Mouse (Mus musculus): ENCODE data around the gene Hist3h2ba. TPM values are rescaled to one million over a fixed set of nuclear protein-coding genes. Genes with fewer than 3 reads are reported as not detected.
"Not testable (repeated sequence)": the region's sequence is repeated elsewhere in the genome, so short reads cannot be mapped to it uniquely, and the experiment has no call there.

Hist3h2ba gene
- polyA plus RNA-seq, 1 experiment from 2014 or later = 115 TPM

DNA sequence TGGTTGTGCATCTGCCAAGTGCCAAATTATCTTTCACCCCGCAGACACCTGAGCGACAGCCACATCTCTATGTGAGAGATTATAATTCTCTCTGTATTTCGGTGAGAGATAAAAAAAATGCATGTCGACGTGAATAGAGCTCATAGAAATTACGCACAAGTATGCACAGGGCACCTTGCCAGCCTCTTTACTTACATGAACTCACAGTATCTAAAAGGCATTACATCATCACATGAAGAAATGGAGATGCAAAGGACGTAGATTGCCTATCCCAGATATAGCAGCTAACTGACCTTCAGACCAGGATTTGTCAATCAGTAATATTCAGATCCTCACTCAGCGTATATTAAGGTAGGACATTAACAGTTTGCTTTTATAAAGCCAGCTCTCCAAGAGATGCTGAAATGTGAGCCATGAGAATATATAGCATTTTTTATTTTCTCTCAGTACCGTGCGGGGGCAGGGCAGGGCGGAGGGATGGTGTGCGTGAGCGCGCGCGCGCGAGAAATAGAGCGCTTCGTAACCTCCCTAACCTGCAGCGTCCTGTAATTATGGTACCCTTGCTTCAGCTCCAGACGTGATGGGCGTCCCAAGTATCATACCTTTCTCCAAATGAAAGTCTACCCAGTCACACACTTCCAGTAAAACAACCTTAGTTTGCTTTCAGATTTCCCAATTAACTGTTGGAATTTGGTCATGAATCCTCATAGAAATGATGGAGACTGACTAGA is 757 bp upstream of the Hist3h2ba start:
- Histone ChIP-seq H3K27me3 (ENCODE audit: insufficient read depth, poor library complexity, severe bottlenecking) (peaks cover 14% of the 10 kb centered on the region), H3K36me3 (no peaks in the 10 kb centered on the region), H3K27ac (peak overlapping the region; percentile 95), H3K9me3 (no peaks in the 10 kb centered on the region), H3K4me1 (replicated peaks) (peaks cover 20% of the 10 kb centered on the region), H3K4me3 (peak overlapping the region; percentile 68)
- DNase-seq (ENCODE audit: low spot score) = no peak
- WGBS = 21% methylated on average over 23 of the region's 23 CpGs

DNA sequence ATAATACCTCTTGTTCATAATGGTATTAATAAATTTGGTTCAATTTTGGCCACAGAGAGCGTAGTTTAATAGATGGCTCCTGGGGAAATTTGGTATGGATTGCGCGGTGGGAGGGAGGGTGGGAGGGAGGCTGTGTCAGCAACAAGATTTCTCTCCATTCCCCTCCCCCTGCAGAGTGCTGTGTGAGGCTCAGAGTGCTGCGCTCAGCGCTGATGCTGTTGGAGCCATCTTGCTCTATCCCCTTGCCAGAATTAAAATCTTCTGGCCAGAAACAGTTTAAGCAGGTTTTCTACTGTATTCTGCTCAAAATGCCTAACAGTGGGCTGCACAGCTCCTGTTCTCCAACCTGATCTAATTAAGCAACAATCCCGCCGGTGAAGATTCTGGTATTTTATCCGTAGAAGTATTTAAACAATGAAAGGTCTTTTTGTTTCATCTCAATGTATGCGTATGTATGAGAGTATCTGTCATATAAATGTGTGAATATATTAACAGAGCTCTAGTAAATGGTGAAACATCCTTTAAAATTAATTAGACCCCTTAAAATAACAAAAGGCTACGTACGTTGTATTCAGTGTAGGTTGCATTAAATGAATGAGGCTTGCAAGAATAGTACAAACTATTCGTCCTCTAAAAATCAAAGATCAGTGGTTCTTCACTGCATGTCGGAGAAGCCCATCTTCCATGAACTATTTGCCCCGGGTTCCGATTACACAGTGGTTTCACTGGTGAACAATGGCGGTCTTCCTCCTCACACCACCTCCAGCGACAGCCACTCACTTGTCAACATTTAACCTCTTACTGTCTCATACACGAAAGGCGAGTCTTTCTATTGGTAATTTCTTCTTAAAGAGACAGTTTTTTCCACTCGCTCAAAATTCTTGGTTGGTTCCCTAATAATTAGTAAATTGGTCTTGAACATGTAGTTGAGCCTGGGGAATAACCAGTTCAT is 1.0 kb downstream of the Hist3h2ba start:
- peak; percentile 66 for DNase-seq (ENCODE audit: low spot score)
- Histone ChIP-seq H3K27me3 (ENCODE audit: insufficient read depth, poor library complexity, severe bottlenecking) (peaks cover 14% of the 10 kb centered on the region; the same call in 1 of the 2 replicates), H3K36me3 (no peaks in the 10 kb centered on the region), H3K27ac (peak overlapping the region; percentile 95), H3K4me1 (replicated peaks) (peaks cover 29% of the 10 kb centered on the region), H3K9me3 (no peaks in the 10 kb centered on the region), H3K4me3 (peak overlapping the region; percentile 68)
- WGBS = 5% methylated on average over 20 of the region's 20 CpGs

DNA sequence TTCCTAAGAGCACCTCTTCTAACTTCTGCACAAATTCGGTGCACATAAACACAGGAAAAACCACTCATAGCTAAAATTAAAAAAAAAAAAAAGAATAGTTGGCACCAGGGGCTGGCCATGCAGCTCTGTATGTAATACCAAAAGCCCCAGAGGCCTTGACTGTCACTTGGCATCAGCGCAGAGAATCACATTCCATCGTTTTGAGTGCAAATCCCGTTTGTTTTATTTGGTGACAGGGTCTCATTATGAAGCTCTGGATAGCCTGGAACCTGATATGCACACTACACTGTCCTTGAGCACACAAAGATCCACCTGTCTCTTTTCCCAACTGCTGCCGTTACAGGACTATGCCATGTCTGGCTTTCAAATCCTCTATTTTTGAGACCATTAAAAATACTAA is 2.5 kb downstream of the Hist3h2ba start:
- Histone ChIP-seq H3K4me1 (replicated peaks) (peaks cover 36% of the 10 kb centered on the region), H3K36me3 (no peaks in the 10 kb centered on the region), H3K27ac (no peak overlapping the region), H3K27me3 (ENCODE audit: insufficient read depth, poor library complexity, severe bottlenecking) (peaks cover 7% of the 10 kb centered on the region; the same call in 1 of the 2 replicates), H3K9me3 (no peaks in the 10 kb centered on the region), H3K4me3 (no peak overlapping the region)
- no peak for DNase-seq (ENCODE audit: low spot score)
- WGBS = 75% methylated on average over 5 of the region's 5 CpGs

DNA sequence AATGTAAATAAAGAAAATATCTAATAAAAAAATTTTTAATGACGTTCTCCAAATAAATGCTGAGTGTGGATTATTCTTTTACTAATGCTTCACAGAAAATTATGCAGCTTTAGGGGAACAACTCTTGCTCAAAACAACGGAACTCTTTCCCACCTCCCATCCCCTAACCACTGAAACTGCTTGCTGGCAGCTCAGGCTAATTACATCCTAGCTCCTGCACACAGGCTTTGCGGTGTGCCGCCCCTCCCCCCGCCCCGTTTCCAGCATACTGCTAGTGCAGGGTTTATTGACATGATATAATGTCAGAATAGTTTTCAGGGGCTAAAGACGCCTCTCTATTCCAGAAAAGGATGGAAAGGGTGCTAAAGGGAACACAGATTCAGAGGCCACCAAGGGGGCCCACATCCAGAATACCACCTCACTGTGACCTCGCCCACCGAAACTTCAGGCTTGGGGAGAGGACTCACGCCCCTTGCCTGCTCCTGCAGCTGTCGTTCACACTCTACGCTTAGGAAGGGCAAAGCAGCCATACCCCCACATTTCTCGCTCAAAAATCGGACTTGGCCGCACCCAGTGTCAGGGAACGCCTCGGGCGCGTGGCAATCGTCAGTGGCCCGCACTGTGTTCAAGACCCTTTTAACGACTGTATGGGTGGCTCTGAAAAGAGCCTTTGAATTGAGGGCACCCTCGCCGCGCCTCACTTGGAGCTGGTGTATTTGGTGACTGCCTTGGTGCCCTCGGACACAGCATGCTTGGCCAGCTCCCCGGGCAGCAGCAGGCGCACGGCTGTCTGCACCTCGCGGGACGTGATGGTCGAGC is 4.8 kb downstream of the Hist3h2ba start:
- peaks cover 42% of the 10 kb centered on the region for H3K4me1 ChIP-seq (replicated peaks)
- peak; percentile 68 for DNase-seq (ENCODE audit: low spot score)
- peak overlapping the region; percentile 97 for H3K27ac ChIP-seq
- no peaks in the 10 kb centered on the region for H3K9me3 ChIP-seq
- H3K4me3 ChIP-seq = peak overlapping the region; percentile 89
- peaks cover 8% of the 10 kb centered on the region for H3K27me3 ChIP-seq (ENCODE audit: insufficient read depth, poor library complexity, severe bottlenecking)
- WGBS = under 1% methylated on average over 33 of the region's 33 CpGs
- H3K36me3 ChIP-seq = peaks cover 14% of the 10 kb centered on the region

DNA sequence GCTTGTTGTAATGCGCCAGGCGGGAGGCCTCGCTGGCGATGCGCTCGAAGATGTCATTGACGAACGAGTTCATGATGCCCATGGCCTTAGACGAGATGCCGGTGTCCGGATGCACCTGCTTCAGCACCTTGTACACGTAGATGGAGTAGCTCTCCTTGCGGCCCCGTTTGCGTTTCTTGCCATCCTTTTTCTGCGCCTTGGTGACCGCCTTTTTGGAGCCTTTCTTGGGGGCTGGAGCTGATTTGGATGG is 5.4 kb downstream of the Hist3h2ba start:
- peaks cover 42% of the 10 kb centered on the region for H3K4me1 ChIP-seq (replicated peaks)
- H3K9me3 ChIP-seq; H3K27me3 ChIP-seq (ENCODE audit: insufficient read depth, poor library complexity, severe bottlenecking); DNase-seq (ENCODE audit: low spot score): not testable (repeated sequence)
- H3K4me3 ChIP-seq = peak overlapping the region; percentile 89
- H3K36me3 ChIP-seq = peaks cover 15% of the 10 kb centered on the region
- WGBS = under 1% methylated on average over 17 of the region's 17 CpGs
- peak overlapping the region; percentile 97 for H3K27ac ChIP-seq

DNA sequence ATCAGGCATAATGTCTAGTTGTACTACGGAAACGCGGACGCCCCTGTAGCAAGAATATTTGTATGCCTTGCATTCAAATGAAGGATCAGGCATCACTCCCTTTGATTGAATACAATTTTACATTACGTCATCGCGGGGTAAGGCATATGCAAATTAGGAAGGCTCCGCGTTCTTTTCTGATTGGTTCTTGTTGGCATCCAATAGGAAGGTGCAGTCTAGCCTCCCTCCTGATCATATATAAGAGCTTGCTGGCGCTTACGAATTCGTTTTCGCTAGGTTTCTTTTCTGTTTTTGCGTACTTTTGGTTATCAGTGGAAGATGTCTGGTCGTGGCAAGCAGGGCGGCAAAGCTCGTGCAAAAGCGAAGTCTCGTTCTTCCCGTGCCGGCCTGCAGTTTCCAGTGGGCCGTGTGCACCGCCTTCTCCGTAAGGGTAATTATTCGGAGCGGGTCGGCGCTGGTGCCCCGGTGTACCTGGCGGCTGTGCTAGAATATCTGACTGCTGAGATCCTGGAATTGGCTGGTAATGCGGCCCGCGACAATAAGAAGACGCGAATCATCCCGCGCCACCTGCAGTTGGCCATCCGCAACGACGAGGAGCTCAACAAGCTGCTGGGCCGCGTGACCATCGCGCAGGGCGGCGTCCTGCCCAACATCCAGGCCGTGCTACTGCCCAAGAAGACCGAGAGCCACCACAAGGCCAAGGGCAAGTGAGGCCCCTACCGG is 5.9 kb downstream of the Hist3h2ba start, which contains the start of the genes Hist3h2a and Trim17:
Gene Hist3h2a (plus strand): TSS at position 266 of the 723 bp plus-strand sequence.
Gene Trim17 (plus strand): TSS at position 266 of the 723 bp plus-strand sequence.
- Histone ChIP-seq H3K36me3 (peaks cover 15% of the 10 kb centered on the region), H3K27ac (peak within 1 kb of the TSS; percentile 97), H3K9me3 (no peaks in the 10 kb centered on the region), H3K4me3 (peak within 1 kb of the TSS; percentile 89), H3K27me3 (ENCODE audit: insufficient read depth, poor library complexity, severe bottlenecking) (peaks cover 9% of the 10 kb centered on the region), H3K4me1 (replicated peaks) (peaks cover 47% of the 10 kb centered on the region)
- under 1% methylated on average over 49 of the region's 49 CpGs for WGBS
- peak; percentile 86 for DNase-seq (ENCODE audit: low spot score)

DNA sequence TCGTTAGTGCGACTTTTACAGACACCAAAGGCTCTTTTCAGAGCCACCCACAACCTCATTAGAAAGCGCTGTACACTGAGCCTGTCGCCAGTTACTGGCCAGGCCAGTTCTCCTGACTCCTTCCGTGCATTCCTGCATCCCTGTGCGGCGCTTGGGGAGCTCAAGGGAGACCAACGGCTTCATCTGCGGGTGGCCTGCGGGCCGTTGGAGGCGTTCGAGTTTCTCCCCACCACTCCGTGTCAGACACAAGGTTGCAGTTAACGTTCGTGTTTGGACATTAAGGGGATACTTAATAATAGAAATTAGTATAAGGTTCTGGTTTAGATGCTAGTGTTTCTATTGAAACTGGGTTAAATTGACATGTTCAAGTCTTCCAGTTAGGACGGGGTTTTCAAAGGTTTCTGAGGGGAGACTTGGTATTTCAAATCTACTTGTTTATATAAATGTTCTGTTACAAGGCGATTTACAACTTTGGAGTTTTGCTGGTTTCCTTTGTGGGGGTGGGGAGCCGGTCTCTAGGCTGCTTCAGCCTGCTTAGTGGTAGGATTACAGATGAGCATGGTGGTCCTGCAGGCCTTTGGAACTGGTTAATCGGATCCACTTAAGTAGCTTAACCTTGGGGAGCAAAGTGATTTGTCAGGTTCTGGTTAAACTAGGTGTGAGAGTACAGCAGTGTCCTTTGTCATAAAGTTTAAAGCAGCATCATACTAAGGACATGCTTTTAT is 6.6 kb downstream of the Hist3h2ba start:
- peak overlapping the region; percentile 89 for H3K4me3 ChIP-seq
- DNase-seq (ENCODE audit: low spot score) = no peak
- H3K27me3 ChIP-seq (ENCODE audit: insufficient read depth, poor library complexity, severe bottlenecking) = peaks cover 9% of the 10 kb centered on the region
- peaks cover 48% of the 10 kb centered on the region for H3K4me1 ChIP-seq (replicated peaks)
- under 1% methylated on average over 20 of the region's 20 CpGs for WGBS
- H3K9me3 ChIP-seq = no peaks in the 10 kb centered on the region
- peak overlapping the region; percentile 97 for H3K27ac ChIP-seq
- H3K36me3 ChIP-seq = peaks cover 15% of the 10 kb centered on the region

DNA sequence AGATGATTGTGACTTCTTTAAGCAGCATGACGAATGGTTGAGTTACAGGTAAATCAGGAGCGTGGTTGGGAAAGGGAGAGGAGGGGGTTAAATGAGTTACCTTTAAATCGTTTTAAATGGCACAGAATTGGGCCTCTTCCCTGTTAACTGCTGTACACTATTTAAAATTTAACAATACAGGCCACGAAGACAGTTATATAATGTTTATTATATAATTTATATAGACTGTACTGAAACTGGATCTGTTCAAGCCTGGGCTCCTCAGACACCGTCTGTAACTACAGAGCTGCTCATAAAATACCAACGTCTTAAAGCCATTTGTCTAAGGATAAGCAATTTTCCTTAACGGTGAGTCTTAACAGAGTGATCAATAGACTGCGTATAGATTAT is 7.1 kb downstream of the Hist3h2ba start:
- Histone ChIP-seq H3K9me3 (no peaks in the 10 kb centered on the region), H3K36me3 (peaks cover 15% of the 10 kb centered on the region), H3K4me3 (peak overlapping the region; percentile 89), H3K27ac (peak overlapping the region; percentile 97), H3K4me1 (replicated peaks) (peaks cover 44% of the 10 kb centered on the region), H3K27me3 (ENCODE audit: insufficient read depth, poor library complexity, severe bottlenecking) (peaks cover 9% of the 10 kb centered on the region)
- 48% methylated on average over 8 of the region's 8 CpGs for WGBS
- DNase-seq (ENCODE audit: low spot score) = no peak

DNA sequence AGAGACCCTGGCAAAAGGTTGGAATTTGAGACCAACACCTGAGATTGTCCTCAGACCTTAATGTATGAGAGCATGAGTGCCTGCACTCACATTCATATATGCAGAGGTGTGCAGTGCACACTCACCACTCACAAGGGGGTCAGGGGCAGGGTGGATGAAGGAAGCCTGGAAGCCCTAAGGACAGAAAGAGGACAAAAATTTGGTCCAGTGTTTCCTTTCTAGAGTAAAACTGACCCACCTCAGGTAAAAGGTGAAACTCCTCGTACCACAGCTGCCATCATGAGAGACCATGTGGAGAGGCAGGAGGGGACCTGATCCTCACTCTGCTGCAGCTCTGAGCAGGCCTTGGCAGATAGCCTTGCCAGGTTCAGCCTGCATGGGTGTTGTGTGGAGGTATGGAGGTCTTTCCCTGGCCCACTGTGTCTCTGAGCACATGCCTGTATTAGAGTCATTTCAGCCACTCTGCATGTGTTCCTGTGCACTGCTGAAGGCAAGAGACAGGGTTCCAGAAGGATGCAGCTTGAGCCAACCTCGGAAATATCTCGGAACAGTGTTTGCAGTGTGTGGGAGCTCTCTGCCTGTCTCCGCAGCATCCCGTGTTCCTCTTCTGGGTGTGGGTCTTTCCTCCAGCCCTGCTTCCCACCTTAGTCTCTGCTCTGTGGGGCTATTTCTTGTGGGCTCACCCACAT is 8.7 kb downstream of the Hist3h2ba start:
- 87% methylated on average over 5 of the region's 5 CpGs for WGBS
- DNase-seq (ENCODE audit: low spot score) = no peak
- peaks cover 44% of the 10 kb centered on the region for H3K4me1 ChIP-seq (replicated peaks)

DNA sequence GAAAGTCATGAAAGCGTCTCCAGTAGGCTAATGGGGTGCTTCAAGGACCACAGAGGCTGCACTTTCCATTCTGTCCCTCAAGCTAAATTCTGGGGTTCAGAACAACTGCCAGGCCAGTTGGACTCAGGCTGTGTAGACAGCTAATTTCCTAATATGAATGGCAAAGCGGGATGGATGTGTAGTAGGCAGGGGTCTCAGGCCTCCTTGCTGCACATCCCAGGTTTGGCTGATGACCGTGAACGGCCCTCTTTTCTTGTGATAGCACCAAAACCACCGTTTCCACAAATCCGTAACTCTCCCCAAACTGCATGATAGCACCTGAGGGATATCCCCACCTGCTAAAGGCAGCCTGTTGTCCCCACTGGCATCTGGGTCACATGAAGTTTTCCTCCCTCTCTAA is 9.8 kb downstream of the Hist3h2ba start:
- Histone ChIP-seq H3K9me3 (peaks cover 8% of the 10 kb centered on the region), H3K27ac (no peak overlapping the region), H3K4me1 (replicated peaks) (peaks cover 40% of the 10 kb centered on the region), H3K4me3 (no peak overlapping the region), H3K27me3 (ENCODE audit: insufficient read depth, poor library complexity, severe bottlenecking) (peaks cover 29% of the 10 kb centered on the region), H3K36me3 (peaks cover 15% of the 10 kb centered on the region)
- 87% methylated on average over 6 of the region's 6 CpGs for WGBS
- no peak for DNase-seq (ENCODE audit: low spot score)

More for the DNA sequence above, 8.7 kb downstream of the Hist3h2ba start:
- Histone ChIP-seq H3K4me3 (peak overlapping the region; percentile 89), H3K9me3 (peaks cover 8% of the 10 kb centered on the region), H3K36me3 (peaks cover 15% of the 10 kb centered on the region), H3K27me3 (ENCODE audit: insufficient read depth, poor library complexity, severe bottlenecking) (peaks cover 18% of the 10 kb centered on the region), H3K27ac (no peak overlapping the region)

DNA sequence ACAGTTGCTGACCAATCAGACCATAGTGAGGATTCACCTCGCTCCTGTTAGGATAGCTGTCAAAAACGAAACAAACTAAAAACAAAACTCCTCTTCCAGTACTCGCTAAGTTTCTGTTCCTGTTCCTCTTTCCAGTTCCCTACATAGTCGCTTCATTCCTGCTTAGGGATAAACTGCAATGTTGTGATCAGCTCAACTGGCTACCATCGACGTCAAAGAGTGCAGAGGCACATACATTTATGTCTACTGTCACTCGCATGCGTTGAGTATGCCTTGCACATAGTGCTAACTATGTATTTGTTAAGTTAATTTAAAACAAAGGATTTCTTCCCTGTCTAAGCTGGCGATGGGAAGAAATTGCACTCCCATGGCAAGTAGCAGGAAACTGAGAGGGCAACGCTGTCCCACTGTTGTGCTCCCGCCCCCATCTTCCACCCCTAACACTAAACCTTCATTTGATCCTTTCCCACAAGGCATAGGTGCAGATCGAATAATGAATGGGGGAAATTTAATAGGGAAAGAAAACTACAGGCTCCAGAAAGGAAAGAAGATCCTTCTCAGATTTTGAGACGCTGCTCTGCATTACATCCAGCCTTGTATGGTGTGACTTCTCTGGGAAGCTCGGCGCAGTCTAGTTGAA is 10.6 kb downstream of the Hist3h2ba start:
- no peak for DNase-seq (ENCODE audit: low spot score)
- H3K4me3 ChIP-seq = peak overlapping the region; percentile 59
- peak overlapping the region; percentile 71; the same call in 1 of the 2 replicates for H3K27ac ChIP-seq
- 40% methylated on average over 15 of the region's 15 CpGs for WGBS
- H3K4me1 ChIP-seq (replicated peaks) = peaks cover 43% of the 10 kb centered on the region
- H3K36me3 ChIP-seq = peaks cover 15% of the 10 kb centered on the region
- peaks cover 36% of the 10 kb centered on the region for H3K27me3 ChIP-seq (ENCODE audit: insufficient read depth, poor library complexity, severe bottlenecking)
- H3K9me3 ChIP-seq = peaks cover 8% of the 10 kb centered on the region

Measured in hindbrain, embryonic 10.5 days (tissue).